Mouse (Mus musculus) activated CD4-positive, CD25-positive, alpha-beta regulatory T cell (primary cell): ENCODE results near the gene 2310057J18Rik. TPM values are rescaled to one million over a fixed set of nuclear protein-coding genes. Genes with fewer than 3 reads are reported as not detected.

Experiments used
- polyA plus RNA-seq, 2 experiments: library from polyadenylated mRNA; unstranded; fragments of 100-300 nt; shearing (Covaris generic); gene quantifications; one replicate each; pipeline ENCODE4 v1.2.1; 2017

2310057J18Rik gene
- polyA plus RNA-seq, result not detected

GRCm38 (mm10) chr10:28986203-28986602 is at the start of gene 2310057J18Rik:
2310057J18Rik (minus strand) TSS chr10:28986303.

Other genes starting within 250 kb of the 2310057J18Rik start
- not detected for gene Soga3, start 157.5 kb upstream of the 2310057J18Rik start, polyA plus RNA-seq
- gene Gm49353, start 212.7 kb upstream of the 2310057J18Rik start, polyA plus RNA-seq, result not detected
- under 1 TPM in 1 of 2 experiments, not detected in 1; 0.15 TPM for gene 9330159F19Rik, start 225.3 kb upstream of the 2310057J18Rik start, polyA plus RNA-seq